Mouse (Mus musculus): ENCODE measurements at regions not wholly inside any gene's neighbourhood (a gene's known extent, or its start where the extent isn't known, plus 50 kb on each side); places are given as distances from the start of the nearest gene placed in this dataset.

- no peak for TF ChIP-seq CTCF (IDR thresholded peaks at IDR 0.05; ENCODE audit: low read depth, low read length)
- no peak for TF ChIP-seq POLR2A (IDR thresholded peaks at IDR 0.05; ENCODE audit: extremely low read depth, insufficient read depth, low read length)
These were observed 424.6 kb upstream of the Nr3c2 start for GRCm38 (mm10) chr8:76474464-76475208.
